Mouse (Mus musculus) bone marrow macrophage, adult 2 months (primary cell): ENCODE data around the gene Gm20388.

Experiments used
- CTCF ChIP-seq: IDR thresholded peaks from 2 replicates; pipeline ENCODE4 v1.5.1; 2012; ENCODE audit warnings: low read depth, mild to moderate bottlenecking, low read length, moderate library complexity
- POLR2A ChIP-seq: IDR thresholded peaks from 2 replicates; pipeline ENCODE4 v1.6.1; 2012; ENCODE audit warnings: mild to moderate bottlenecking, low read depth, low read length, borderline replicate concordance

- TF ChIP-seq POLR2A (no peak), CTCF (no peak)
These were observed 856.0 kb downstream of the Gm20388 start for GRCm38 (mm10) chr8:120766622-120767021.
